Mouse (Mus musculus): ENCODE results near the gene Cnppd1.

GRCm38 (mm10) chr1:75179334-75180104, 37.0 kb upstream of the Cnppd1 start:
- no peak for TF ChIP-seq POLR2A (IDR thresholded peaks at IDR 0.05; ENCODE audit: borderline replicate concordance, extremely low read depth, low read depth, low read length)
- no peak for TF ChIP-seq CTCF (IDR thresholded peaks at IDR 0.05; ENCODE audit: insufficient read depth, low read length)
